Mouse (Mus musculus) midbrain, embryonic 10.5 days (tissue): ENCODE results near the gene Mul1. TPM values are rescaled to one million over a fixed set of nuclear protein-coding genes. Genes with fewer than 3 reads are reported as not detected.

Experiments used
- DNase-seq: peaks from one replicate; pipeline ENCODE4 v3.0.0-alpha.2; 2017; ENCODE audit warnings: low spot score
- H3K27ac ChIP-seq: fragments of 300-500 bp; sonication (generic); replicated peaks from 2 replicates; pipeline ENCODE4 v1.5.1; 2016; ENCODE audit warnings: mild to moderate bottlenecking
- H3K27me3 ChIP-seq: fragments of 300-500 bp; sonication (generic); 2 replicates; pipeline ENCODE4 v1.6.1; 2016; ENCODE audit warnings: low read depth, mild to moderate bottlenecking; ENCODE audit not compliant: poor library complexity, severe bottlenecking
- H3K36me3 ChIP-seq: fragments of 300-500 bp; sonication (generic); 2 replicates; pipeline ENCODE4 v1.6.1; 2016; ENCODE audit warnings: mild to moderate bottlenecking, moderate library complexity
- H3K4me1 ChIP-seq: fragments of 300-500 bp; sonication (generic); 2 replicates; pipeline ENCODE4 v1.6.1; 2016
- H3K4me3 ChIP-seq: fragments of 300-500 bp; sonication (generic); 2 replicates; pipeline ENCODE4 v1.5.1; 2016; ENCODE audit warnings: mild to moderate bottlenecking, moderate library complexity
- H3K9me3 ChIP-seq: fragments of 300-500 bp; sonication (generic); replicated peaks from 2 replicates; pipeline ENCODE4 v1.6.1; 2016; ENCODE audit warnings: mild to moderate bottlenecking
- WGBS: fragments of 180-500 bp; shearing (Covaris S2); methylation state at CpG from one replicate; pipeline ENCODE4 v1.1.7; 2016; 5-methylcytosine and 5-hydroxymethylcytosine counted together
- polyA plus RNA-seq: library from polyadenylated mRNA; unstranded; fragments of >200 nt; fragmentation: Nextera tagmentation; extraction: Ambion mirVana; gene quantifications from 2 replicates; pipeline ENCODE4 v1.2.1, GENCODE M21; 2016

Mul1 gene
- polyA plus RNA-seq, 1 experiment from 2014 or later: 22.3 TPM

- H3K4me1 ChIP-seq: peaks cover 89% of the 10 kb centered on the region
- peak overlapping the region; percentile 96; the same call in 1 of the 2 replicates for H3K4me3 ChIP-seq
- H3K27me3 ChIP-seq: peaks cover 80% of the 10 kb centered on the region
- WGBS: 59% methylated on average over 4 of the region's 4 CpGs
- H3K36me3 ChIP-seq: peaks cover 17% of the 10 kb centered on the region; the same call in 1 of the 2 replicates
- DNase-seq: no peak
- H3K9me3 ChIP-seq: no peaks in the 10 kb centered on the region
- H3K27ac ChIP-seq: no peak overlapping the region
Observed at GRCm38 (mm10) chr4:138457091-138457490, 22.6 kb downstream of the Mul1 start.

DNA sequence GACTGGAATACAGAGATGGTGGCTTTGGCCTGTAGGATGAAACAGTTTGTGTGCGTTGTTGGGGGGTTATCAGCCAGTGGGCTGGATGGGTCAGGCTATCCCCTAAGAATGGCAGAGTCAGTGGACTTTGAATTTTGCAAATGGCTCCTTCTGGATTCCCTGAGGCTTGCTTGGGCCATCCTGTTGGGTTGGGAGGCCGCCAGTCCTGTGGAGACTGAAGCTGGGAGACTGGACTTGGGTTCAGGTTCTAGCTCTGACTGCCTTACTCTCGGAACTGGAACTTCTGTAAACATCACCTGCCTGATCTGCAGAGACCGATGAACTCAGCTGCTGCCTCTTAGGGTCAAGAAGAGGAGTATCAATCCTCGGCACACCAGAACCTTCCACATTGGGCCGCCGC, 23.7 kb downstream of the Mul1 start:
- Histone ChIP-seq H3K9me3 (no peaks in the 10 kb centered on the region), H3K36me3 (peaks cover 17% of the 10 kb centered on the region; the same call in 1 of the 2 replicates), H3K27ac (peak overlapping the region; percentile 33; the same call in 1 of the 2 replicates), H3K4me1 (peaks cover 89% of the 10 kb centered on the region), H3K4me3 (no peak overlapping the region), H3K27me3 (peaks cover 77% of the 10 kb centered on the region)
- no peak for DNase-seq
- WGBS: 77% methylated on average over 7 of the region's 7 CpGs

GRCm38 (mm10) chr4:138458735-138459440, 24.4 kb downstream of the Mul1 start:
- H3K4me1 ChIP-seq: peaks cover 89% of the 10 kb centered on the region
- peak overlapping the region; percentile 33; the same call in 1 of the 2 replicates for H3K27ac ChIP-seq
- peaks cover 70% of the 10 kb centered on the region for H3K27me3 ChIP-seq

DNA sequence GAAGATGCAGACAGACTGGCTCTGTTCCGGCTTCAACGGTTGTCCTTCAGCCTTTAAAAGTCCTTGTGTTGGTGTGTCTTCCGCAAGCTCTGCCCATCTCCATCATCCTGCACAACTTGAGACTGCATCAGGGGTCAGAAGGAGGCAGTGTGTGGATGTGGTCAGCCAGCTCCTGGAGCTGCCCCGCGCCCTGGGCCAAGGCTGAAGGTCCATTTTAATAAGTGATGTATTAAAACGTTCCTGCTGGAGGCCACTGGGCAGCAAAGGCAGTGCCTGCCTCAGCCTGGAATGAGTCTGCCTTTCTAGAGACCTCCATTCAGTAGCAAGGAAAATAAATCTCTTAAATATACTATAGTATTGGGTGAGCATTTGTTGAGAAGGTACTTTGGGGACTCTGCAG, 25.3 kb downstream of the Mul1 start:
- Histone ChIP-seq H3K27me3 (peaks cover 72% of the 10 kb centered on the region), H3K9me3 (no peaks in the 10 kb centered on the region), H3K4me1 (peaks cover 90% of the 10 kb centered on the region), H3K36me3 (peaks cover 17% of the 10 kb centered on the region; the same call in 1 of the 2 replicates), H3K4me3 (no peak overlapping the region), H3K27ac (no peak overlapping the region)
- DNase-seq: no peak
- 79% methylated on average over 6 of the region's 6 CpGs for WGBS

More at GRCm38 (mm10) chr4:138458735-138459440, 24.4 kb downstream of the Mul1 start:
- WGBS: 53% methylated on average over 5 of the region's 5 CpGs
- no peaks in the 10 kb centered on the region for H3K9me3 ChIP-seq
- peaks cover 17% of the 10 kb centered on the region; the same call in 1 of the 2 replicates for H3K36me3 ChIP-seq
- DNase-seq: no peak
- H3K4me3 ChIP-seq: no peak overlapping the region

GRCm38 (mm10) chr4:138460910-138461309, 26.4 kb downstream of the Mul1 start:
- 25% methylated on average over 9 of the region's 9 CpGs for WGBS
- peaks cover 88% of the 10 kb centered on the region for H3K4me1 ChIP-seq
- H3K9me3 ChIP-seq: no peaks in the 10 kb centered on the region
- peaks cover 75% of the 10 kb centered on the region for H3K27me3 ChIP-seq
- no peak overlapping the region for H3K4me3 ChIP-seq
- H3K36me3 ChIP-seq: peaks cover 17% of the 10 kb centered on the region; the same call in 1 of the 2 replicates
- no peak overlapping the region for H3K27ac ChIP-seq
- no peak for DNase-seq

DNA sequence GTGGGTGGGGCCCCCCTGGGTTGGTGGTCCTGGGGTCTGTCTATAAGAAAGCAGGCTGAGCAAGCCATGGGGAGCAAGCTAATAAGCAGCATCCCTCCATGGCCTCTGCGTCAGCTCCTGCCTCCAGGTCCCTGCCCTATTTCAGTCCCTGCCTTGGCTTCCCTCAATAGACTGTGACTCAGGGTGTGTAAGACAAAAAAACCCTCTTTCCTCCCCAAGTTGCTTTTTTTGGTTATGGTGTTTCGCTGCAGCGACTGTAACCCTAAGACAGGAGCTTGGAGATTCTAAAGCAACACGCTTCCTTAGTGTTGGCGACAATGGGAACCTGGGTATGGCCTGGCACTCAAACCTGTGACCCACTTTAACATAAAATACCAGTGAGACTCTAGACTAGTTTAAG, 27.0 kb downstream of the Mul1 start:
- DNase-seq: no peak
- Histone ChIP-seq H3K27me3 (peaks cover 75% of the 10 kb centered on the region), H3K4me1 (peaks cover 83% of the 10 kb centered on the region), H3K4me3 (no peak overlapping the region), H3K9me3 (no peaks in the 10 kb centered on the region), H3K36me3 (peaks cover 17% of the 10 kb centered on the region; the same call in 1 of the 2 replicates), H3K27ac (no peak overlapping the region)
- WGBS: 94% methylated on average over 5 of the region's 5 CpGs

DNA sequence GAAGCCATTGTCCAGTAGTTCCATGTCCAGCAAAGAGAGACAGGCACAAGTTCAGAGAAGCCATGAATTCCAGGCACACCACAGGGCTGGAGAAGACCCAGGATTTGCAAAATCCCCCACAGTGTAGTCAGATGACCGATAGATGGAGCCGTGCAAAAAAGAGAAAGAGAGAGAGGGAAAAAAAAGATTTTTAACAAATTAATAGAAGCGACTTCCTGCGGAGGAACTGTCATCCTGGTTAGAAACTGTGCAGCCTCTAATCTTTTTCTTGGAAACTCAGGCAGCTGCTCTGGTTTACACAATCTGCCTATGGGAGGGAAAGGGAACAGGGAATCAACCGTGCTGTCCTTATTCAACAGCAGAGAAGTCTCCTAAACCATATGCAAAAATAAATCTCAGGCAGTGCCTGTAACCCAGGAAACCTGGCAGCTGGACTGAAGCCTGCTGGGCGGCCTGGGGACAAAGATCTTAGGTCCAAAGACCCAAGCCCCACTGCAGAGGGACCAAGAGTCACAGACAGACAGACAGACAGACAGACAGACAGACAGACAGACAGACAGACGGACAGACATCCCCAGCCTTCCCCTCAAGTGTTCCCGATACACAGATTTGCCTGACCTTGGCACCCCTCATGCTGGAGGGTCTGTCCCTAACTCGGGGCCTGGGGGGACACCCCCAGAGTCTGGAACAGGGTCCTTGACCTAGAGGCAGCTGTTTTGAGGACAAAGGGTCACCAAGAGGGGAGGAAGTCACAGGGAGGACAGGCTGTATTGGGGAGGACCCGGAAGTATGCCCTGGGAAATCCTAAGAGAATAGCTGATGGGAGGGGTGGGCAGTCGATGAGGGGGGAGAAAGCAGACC, 28.7 kb downstream of the Mul1 start:
- Histone ChIP-seq H3K27ac (peak overlapping the region; percentile 93), H3K9me3 (no peaks in the 10 kb centered on the region), H3K36me3 (peaks cover 14% of the 10 kb centered on the region; the same call in 1 of the 2 replicates), H3K4me3 (peak overlapping the region; percentile 46), H3K4me1 (peaks cover 66% of the 10 kb centered on the region), H3K27me3 (peaks cover 70% of the 10 kb centered on the region)
- peak; percentile 65 for DNase-seq
- 4% methylated on average over 11 of the region's 11 CpGs for WGBS

GRCm38 (mm10) chr4:138463832-138464487, 29.5 kb downstream of the Mul1 start:
- Histone ChIP-seq H3K4me1 (peaks cover 62% of the 10 kb centered on the region), H3K36me3 (peaks cover 7% of the 10 kb centered on the region; the same call in 1 of the 2 replicates), H3K27ac (peak overlapping the region; percentile 93), H3K27me3 (peaks cover 63% of the 10 kb centered on the region), H3K4me3 (peak overlapping the region; percentile 46), H3K9me3 (no peaks in the 10 kb centered on the region)
- DNase-seq: no peak
- 5% methylated on average over 11 of the region's 11 CpGs for WGBS

DNA sequence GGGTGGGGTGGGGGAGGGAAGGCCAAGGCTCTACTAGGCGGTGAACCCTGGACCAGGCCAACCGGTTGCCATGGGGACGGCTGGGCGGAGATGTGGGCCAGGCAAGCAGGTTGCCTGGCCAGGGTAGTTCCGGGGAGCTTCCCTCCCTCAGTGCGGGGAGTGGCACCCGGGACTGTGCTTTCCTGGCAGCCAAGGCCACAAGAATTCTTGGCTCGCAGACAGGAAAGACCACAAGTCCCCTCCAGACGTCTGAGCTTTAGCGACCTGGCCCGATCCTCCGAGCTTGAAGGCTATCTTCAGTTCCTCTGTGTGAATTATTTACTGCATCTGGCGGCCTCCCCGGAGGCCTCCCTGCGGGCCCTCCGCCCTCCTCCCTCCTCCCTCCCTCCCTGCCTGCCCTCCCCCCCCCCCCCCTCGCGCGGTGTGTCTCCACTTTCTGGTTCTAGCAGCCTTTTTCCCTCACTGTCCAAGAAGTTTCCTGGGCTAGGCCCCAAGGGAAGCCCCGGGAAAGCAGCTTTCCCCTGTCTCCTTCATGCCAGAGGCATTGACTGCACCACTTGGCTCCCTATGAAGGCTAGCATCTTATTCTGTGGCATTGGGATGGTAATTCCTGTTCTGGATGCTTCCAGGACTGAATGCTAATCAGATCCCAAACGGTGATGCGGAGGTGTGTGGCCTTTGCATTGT, 30.3 kb downstream of the Mul1 start:
- peak; percentile 87 for DNase-seq
- peak overlapping the region; percentile 93 for H3K27ac ChIP-seq
- no peaks in the 10 kb centered on the region for H3K36me3 ChIP-seq
- peaks cover 58% of the 10 kb centered on the region for H3K4me1 ChIP-seq
- H3K4me3 ChIP-seq: peak overlapping the region; percentile 46
- peaks cover 54% of the 10 kb centered on the region for H3K27me3 ChIP-seq
- H3K9me3 ChIP-seq: no peaks in the 10 kb centered on the region
- WGBS: under 1% methylated on average over 18 of the region's 22 CpGs

DNA sequence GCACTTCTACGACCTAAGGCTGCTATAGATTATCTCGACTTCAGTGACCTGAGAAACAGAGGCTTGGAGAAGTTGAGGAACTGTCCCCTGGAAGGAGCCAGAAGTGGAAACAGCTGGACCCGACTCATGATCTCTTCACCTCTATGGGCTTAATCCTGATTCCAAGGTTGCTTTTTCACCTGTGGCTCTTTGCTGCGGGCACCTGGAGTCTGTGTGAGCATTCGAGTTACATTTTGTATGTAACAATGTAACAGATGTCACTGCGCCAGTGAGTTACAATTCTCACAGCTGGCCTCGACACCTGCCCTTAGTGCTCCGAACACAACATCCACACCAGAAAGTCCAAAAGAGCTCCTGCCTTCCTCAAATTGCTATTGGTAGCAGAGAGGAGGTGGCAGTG, 31.0 kb downstream of the Mul1 start:
- DNase-seq: no peak
- Histone ChIP-seq H3K27ac (peak overlapping the region; percentile 93), H3K4me1 (peaks cover 52% of the 10 kb centered on the region), H3K9me3 (no peaks in the 10 kb centered on the region), H3K4me3 (no peak overlapping the region; the same call in 1 of the 2 replicates), H3K27me3 (peaks cover 49% of the 10 kb centered on the region), H3K36me3 (no peaks in the 10 kb centered on the region)
- 37% methylated on average over 8 of the region's 8 CpGs for WGBS

- no peaks in the 10 kb centered on the region for H3K9me3 ChIP-seq
- no peak overlapping the region for H3K27ac ChIP-seq
- WGBS: 70% methylated on average over 6 of the region's 6 CpGs
- H3K4me1 ChIP-seq: peaks cover 48% of the 10 kb centered on the region
- DNase-seq: no peak
- peaks cover 44% of the 10 kb centered on the region for H3K27me3 ChIP-seq
- H3K4me3 ChIP-seq: no peak overlapping the region
- no peaks in the 10 kb centered on the region for H3K36me3 ChIP-seq
Observed at GRCm38 (mm10) chr4:138466690-138467089, 32.2 kb downstream of the Mul1 start.

DNA sequence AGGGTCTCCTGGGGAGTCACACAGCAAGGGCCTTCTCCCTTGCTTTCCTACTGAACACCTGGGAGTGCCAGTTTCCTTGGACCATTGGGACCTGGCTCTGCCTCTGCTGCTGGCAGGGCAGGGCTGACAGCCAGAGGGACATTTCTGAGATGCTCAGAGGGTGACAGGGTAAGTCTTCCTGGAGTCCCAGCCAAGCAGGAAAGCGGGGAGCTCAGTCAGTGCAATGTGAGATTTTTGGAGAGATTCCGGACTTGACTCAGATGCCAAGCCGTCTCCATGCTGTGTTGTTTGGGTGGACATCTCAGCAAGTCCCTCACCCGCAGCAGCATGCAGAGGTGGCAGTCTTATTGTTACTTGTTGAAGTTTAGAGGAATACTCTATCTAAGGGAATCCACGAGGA, 33.0 kb downstream of the Mul1 start:
- 87% methylated on average over 5 of the region's 5 CpGs for WGBS
- Histone ChIP-seq H3K4me1 (peaks cover 42% of the 10 kb centered on the region), H3K9me3 (no peaks in the 10 kb centered on the region), H3K36me3 (no peaks in the 10 kb centered on the region), H3K4me3 (no peak overlapping the region), H3K27me3 (peaks cover 37% of the 10 kb centered on the region), H3K27ac (no peak overlapping the region; the same call in 1 of the 2 replicates)
- no peak for DNase-seq
